Mouse (Mus musculus): ENCODE data around the gene Atxn1. TPM values are rescaled to one million over a fixed set of nuclear protein-coding genes. Genes with fewer than 3 reads are reported as not detected.

Atxn1 gene
- total RNA-seq, 2 experiments from 2014 or later: 117 to 121 TPM

DNA sequence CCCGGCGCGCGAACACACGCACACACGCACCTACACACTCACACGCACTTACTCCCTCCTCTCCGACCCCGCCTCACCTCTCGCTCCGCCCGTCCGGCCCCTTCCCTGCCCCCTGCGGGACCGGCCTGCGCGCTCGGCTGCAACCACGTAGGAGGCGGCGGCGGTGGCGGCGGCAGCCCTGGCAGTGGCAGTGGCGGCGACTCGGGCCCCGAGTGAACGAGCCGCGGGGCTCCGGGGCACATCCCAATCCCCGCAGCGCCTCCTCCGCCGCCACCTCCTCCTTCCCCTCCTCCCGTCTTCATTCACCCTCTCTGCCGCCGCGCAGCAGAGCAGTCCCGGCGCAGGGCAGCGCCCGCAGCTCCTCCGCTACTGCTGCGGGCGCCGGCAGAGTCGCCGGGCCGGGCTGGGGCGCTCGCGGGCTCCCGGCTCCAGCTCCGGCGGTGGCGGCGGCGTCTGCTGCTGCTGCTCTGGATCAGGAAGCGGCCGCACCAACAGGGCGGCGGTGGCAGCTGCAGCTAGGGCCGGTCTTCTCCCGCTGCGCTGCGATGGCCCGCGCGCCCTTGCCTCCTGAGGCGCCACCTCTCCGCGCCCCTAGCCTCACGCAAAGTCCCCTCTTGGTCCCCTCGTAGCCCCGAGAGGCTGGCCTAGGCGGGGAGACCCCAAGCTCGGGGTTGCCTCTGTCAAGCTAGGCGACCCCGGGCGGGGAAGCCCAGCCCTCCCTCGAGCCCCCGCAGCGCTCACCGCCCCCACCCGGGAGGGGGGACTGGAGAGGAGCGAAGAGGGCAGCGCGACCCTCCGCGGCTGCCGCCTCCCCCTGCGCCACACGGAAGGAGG lies 1.1 kb downstream of the Atxn1 start:
- peak in 1 of 2 experiments; percentile 73 for DNase-seq (ENCODE audit: low spot score in 2 of 2)

DNA sequence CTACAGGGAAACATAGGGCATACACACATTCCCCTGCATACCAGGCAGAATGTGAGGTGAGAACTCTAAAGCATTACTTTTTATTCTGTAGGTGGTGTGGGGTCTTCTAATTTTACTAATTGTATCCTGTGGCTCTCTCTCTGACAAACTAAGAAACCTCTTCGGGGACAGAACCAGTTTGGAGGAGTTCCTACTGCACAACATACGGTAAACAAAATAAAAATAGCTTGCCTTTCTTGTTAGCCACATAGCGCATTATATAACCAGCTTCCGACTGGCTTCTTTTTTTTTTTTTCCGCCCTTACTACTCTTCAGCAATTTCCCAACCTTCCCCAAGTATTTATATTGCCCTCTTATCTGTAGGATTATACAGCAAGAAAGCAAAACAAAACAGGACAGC lies 2.0 kb downstream of the Atxn1 start:
- peak in 1 of 2 experiments; percentile 35 for DNase-seq (ENCODE audit: low spot score in 2 of 2)

DNA sequence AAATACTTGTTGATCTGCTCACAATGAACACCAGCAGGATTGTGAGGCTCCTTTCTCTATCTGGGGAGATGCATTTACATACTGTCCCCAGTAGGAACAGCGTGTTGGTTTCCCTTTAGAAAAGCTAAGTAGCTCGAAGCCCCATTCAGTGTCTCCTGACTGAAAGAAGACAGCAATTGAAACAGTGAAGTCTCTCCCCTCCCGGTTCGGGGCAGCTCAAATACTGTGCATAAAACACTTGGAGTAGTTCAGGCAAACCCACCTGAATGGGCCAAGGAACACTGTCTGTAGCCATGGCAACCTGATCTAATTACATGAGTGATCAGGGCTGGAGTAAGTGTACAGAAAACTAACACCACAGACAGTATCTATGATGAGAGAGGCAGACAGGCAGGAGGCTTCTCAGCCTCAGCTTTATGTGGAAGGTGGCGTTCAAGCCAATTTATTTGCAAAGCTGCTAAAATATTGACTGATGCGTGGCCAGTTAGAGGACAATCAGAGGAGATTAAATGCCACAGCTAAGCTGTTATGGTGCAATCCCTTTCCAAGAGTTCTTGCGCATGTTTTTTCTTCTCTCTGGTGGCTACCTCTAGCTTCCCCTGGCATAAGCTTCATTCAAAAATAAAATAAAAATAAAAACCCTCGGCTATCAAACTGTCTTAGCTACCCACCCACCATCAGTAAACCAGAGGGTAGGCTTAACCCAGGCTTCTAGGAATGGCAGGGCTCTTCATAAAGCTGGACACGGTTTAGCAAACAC lies 2.8 kb downstream of the Atxn1 start:
- peak in 1 of 2 experiments; percentile 46 for DNase-seq (ENCODE audit: low spot score in 2 of 2)

DNA sequence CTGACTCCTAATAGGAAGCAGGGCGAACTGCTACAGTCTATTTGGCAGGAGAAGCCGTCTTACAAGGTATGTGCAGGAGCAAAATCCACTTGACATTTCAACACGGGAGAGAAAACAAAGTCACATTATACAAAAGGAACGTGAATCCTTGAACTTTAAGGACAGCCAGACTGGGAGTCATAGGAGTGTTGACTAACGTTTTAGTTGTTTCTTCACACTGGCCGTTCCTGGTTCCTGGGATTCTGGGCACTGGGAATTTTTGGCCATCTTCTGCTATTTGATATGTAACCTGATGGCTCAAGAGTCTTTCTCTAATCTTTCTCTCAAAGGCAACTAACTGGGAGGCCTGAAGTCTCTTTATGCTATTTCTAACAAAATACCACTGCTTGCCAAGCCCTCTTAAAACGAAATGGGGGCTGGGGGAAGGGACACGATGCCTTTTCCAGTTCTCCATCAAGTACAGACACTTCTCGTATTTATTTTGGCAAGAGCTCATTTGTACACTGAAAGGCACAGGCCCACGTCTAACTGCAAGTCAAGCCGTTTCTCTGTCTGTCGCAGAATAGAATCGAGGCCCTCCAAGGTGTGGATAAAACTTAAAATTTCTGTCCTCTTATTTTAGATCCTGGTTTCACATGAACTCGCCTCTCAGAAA lies 4.4 kb downstream of the Atxn1 start:
- DNase-seq (ENCODE audit: low spot score in 2 of 2): peak in 1 of 2 experiments; percentile 34

DNA sequence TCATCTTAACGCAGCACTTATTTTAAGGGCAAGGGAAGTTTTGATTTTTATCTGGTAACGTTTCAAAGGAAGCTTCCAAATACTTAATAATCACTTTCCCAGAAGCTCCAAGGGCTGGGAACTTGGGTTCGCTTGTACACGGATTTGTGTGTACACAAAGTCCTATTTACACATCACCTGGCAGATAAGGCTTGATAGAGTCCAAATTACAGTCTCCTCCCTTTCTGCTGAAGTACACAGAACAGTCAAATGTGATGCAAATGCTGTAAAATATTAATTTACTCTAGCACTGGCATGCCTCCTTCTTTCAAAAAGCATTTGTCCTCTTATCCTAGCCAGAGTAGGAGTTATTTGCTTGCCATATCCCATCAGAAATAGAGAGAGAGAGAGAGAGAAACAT lies 6.5 kb downstream of the Atxn1 start:
- no peak for DNase-seq (ENCODE audit: low spot score in 2 of 2)

DNA sequence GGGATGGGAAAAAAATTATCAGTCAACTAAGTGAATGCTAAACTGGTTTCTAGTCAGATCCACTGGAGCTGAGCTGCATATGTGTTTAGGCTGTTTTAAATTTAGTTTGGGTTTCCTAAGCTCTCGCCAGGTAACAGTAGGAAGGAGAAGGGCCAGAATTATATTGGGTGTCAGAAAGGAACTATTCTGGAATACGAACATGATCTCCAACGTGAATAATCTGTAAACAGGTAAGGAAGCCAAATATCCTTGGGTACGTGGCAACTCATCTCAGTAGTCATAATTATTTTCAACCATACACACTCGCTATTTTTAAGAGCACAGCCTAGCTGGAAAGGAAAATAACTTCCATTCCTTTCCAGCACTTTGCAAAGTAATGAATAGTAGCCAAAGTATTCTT lies 7.2 kb downstream of the Atxn1 start:
- DNase-seq (ENCODE audit: low spot score in 2 of 2): no peak

DNA sequence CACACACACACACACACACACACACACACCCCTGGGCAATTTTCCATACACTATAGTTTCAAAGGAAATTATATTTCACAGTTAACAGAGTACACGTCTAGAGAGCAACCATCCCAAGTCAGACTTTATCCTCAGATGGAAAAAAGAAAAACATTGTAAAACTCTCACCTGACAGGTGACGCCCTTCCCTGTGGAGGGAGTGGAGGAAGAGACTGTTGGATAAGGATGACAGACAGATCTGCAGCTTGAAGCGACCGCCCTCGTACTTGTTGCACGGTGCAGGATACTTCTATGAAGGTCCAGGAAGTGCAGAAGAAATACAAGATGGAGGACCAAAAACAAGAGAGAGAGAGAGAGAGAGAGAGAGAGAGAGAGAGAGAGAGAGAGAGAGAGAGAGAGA lies 8.5 kb downstream of the Atxn1 start:
- DNase-seq (ENCODE audit: low spot score in 2 of 2): no peak

DNA sequence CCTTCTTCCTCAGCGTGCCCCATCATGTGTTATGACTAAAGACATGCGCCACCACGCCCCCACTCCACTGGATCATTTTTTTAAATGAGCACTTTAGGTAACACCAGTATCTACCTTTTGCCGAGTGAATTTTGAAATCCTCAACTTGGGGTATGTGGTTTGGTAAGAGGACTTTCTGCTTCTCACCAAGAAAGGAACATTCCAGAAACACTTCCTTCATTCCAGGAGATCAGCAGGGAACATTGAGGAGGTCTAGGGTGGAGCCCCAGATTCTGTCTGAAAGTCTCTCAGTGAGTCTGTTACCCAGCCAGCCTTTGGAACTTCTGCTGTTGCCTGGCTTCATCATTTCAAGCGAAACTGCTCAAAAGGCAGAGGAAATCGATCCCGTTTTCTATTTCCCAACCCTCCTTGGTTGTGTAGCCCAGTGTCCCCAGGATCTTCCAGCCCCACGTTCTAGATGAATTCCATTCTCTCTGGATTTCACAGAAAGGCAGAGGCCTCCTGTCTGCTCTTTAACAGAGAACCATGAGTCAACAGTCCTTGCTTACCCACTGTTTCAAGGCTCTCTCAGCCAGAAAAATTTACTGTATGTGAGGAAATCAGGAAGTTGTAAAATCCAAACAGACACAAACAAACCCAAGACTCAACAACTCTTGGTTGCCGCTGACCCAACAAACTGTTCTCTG lies 9.3 kb downstream of the Atxn1 start:
- DNase-seq (ENCODE audit: low spot score in 2 of 2): no peak

DNA sequence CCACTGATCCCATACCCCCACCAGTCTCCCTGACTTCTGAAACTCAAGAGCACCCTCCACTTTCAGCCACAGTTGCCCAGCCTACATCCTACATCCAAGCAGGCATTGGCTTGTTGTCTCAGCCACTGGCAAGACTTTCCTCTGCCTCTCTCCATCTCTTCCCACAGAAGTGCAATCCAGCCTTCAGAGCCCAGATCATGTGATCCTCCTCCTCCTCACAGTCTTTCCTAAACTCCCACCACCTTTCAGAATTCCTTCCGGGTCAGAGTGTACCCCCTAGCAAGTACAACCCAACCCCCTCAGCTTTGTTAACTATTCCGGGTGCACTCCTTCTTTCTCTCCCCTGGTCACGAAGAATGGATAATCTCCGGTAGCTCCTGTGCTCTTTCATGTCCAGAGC lies 11.7 kb downstream of the Atxn1 start:
- no peak for DNase-seq (ENCODE audit: low spot score in 2 of 2)

DNA sequence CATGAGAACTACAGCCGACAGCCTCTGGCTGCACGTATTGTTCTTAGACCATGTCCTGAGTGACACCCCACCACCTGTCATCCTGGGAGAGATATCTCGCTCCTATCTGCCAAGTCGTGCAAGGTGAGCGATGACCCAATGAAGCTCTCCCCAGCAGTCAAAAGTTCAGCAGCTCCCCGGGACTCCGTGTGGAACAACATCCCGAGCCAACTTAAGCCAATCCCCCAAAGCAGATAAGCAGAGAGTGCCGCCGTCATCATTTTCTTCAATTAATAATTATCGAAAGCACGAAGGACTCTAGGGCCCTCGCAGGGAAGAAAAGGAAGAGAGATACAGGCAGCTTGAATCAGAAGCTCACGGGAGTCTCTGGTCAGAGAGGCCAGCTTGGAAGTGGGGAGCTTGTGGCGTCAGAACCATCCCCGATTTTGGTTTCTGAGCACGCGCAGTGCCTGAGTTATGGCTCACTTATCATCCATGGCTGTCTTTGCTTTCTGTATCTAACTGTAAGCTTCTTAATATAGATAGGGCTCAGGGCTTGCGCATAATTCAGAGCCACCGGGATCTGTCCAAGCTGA lies 13.7 kb downstream of the Atxn1 start:
- no peak for DNase-seq (ENCODE audit: low spot score in 2 of 2)

DNA sequence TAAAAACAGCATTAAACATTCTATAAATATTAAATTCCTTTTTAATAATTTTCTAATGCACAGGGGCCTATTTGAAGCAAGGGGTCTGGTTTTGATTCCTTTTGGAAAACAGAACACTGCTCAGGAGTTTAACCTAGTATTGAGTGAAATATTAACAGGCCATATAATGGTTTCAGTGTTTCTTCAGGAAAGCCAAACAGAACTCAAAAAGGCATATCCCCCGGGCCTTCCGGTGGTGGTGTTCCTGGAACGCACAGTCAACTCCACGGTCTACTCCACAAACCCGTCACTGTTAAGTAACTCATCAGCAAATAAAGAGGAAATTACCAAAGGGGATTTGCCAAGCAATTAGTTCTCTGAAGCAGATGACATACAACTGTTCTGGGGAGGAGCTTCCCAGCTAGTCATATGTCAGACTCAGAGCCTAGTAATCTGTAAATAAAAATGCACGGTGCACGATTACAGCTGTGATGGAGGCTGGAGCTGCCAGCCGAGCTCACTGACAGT lies 14.4 kb downstream of the Atxn1 start:
- DNase-seq (ENCODE audit: low spot score in 2 of 2): peak in 1 of 2 experiments; percentile 52

DNA sequence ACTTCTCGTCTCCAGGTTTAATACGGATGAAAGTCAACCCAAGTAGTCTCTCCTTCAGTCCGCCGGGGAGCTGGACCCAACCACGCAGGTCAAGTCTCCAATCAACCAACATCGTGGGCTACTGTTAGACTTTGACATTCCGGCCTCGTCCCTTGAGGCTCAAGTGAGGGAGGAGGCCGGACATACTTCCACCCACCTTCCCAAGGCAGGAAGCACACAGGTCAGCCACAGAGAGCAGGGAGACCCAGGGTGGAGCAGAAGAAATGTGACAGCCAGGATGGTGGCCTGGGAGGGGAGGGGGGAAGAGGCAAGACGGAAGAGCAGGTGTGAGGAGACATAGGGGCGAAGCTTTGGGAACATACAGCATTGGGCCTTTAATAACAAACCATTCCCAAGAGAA lies 18.7 kb downstream of the Atxn1 start:
- no peak for DNase-seq (ENCODE audit: low spot score in 2 of 2)

DNA sequence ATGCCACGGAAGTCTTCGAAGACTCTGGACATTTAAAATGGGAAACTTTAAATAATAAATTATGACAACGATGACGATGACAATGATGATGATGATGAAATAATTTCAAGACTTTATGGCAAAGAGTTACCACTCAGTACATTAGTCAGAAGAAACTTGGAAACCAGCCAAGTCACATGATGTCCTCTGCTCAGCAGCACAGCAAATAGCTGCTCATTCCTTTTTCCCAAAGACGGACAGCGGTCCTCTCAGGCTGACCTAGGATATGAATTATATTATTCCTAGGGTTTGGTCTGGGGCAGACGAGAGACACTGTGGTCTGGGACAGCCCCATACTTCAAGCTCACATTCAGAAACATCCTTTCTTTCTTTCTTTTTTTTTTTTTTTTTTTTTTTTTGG lies 22.5 kb downstream of the Atxn1 start:
- no peak for DNase-seq (ENCODE audit: low spot score in 2 of 2)

DNA sequence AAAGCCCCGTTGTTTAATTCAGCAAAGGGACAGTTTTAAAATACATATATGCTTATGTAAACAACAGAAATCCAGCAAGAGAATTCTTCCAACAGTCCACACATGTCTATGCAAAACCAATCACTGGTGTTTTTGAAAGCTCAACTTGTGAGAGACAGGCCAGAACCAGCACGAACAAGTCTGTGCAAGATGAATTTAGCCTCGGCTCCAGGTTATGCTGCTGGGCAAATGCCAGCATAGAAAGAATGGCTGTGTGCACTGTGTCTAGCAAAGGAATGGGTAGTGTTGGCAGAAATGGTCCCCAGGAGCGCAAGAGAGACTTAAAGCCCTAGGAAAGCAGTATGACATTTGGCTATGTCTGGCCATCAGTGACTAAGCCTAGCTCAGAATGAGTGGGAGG lies 24.1 kb downstream of the Atxn1 start:
- DNase-seq (ENCODE audit: low spot score in 2 of 2): no peak

DNA sequence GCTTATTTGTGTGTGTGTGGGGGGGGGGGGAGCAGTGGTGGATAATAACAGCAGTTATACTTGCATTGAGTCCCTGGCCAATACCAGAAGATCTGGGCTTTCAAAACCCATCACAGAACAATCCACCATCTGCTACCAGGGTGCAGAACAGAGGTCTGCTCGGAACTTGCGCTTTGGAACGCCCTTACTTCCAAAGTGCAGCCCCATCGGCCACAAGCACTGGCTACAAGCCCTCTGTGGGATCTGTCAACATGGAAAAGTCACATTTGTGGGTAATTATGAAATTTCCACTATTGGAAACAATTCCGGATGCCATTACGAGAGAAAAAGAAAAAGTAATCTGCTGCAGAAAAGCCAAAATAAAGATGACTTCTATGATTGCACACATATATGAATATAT lies 25.2 kb downstream of the Atxn1 start:
- no peak for DNase-seq (ENCODE audit: low spot score in 2 of 2)

DNA sequence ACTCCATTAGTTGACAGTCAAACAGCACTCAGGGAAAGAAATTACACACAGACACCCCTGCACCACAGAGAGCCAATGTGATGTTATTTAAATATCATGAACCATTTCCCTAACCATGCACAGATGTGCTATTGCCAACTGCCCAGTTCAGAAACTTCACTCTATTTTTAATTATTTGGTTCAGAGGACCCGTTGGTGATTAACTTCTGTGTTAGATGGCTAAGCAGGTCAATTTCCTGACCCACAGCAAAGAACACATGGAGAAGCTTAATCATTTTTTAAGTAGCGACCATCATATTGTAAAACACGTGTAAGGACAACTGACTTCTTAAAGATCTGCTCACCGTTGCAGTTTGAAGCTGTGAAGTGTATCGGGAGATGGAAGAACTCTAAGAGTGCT lies 26.7 kb downstream of the Atxn1 start:
- no peak for DNase-seq (ENCODE audit: low spot score in 2 of 2)

DNA sequence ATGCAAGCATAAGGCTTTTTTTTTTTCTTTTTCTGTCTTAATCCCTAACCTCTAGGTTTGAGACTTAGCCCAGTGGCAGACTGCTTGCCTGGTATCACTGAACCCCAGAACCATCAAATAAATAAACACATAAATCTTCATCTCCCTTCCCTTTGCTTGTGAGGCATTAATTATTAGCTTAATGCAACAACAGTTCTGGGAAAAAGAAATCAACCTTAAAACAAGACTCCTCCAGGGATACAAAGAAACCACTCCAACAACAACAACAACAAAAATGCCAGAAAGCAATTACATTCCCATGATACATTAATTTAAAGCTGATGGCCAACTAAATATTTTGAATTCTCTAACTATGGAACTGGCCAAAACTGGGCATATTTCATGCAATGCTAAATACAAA lies 28.0 kb downstream of the Atxn1 start:
- DNase-seq (ENCODE audit: low spot score in 2 of 2): no peak

DNA sequence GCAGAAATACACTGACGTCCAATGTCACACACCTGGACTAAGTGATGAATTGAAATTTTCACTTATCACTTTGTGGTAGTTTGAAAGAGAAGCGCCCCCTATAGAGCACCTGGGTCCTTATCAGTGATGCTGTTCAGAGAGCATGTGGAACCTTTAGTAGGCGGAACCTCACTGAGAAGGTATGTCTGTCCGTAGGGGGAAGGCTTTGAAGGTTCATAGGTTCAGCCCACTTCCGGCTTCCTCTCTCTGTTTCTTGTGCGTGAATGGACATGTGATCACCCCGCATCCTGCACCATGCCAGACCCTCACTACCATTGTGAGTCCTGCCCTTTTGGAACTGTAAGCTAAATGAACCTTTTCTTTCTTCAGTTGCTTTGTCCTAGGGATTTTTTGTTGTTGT lies 29.0 kb downstream of the Atxn1 start:
- no peak for DNase-seq (ENCODE audit: low spot score in 2 of 2)

DNA sequence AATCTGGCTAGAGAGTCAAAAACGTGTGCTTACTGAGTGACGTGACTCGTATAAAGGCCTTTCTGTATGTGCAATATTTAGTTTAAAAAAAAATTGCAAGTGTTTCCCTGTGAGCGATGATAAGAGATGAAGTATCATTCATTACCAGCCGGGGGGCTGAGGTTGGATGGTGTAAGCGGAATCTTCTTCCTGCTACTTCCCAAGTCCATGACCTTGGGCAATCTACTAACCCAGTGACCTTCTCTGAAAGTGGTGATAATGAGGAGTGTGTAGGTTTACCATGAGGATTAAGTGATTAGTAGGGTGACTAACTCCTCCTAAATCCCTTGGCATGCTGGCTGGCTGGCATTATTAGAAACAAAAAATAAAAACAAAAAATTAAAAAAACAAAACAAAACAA lies 30.0 kb downstream of the Atxn1 start:
- no peak for DNase-seq (ENCODE audit: low spot score in 2 of 2)

DNA sequence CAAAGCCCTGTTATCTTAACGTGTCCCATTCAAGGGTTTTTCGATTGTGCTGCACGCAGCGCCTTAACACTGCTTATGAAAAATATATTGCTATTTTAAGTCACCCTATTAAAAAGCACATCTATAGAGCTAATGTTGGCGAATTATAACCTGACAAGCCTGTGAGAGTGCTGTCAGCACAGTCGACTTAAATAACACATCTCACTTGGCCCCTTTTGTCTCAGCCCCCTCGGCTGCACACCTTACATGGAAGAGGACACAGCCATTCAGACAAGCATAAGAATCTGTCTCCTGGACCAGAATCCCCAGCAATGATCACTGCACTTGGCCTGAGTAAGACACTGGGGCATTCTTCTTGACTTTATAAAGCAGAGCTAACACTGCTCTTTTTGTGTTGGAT lies 30.7 kb downstream of the Atxn1 start:
- DNase-seq (ENCODE audit: low spot score in 2 of 2): no peak

DNA sequence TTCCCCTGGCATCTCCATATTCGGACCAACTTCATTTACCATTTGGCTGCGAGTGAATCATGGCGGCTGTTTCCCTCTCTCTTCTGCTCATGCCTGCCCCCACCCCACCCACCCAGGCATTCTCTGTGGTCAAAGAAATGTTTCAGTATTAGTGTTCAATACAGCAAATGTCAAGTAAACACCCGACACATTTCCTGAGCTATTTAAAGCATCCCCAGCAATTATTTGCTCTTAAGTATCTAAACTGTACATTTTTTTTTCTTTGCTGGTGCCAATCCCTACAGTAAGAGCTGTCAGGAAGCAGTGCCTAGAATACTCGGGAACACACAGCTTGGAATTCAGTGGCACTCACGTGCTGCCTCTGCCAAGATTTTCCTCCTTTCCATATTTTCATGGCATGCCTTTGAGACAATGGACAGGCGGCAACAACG lies 32.3 kb downstream of the Atxn1 start:
- DNase-seq (ENCODE audit: low spot score in 2 of 2): no peak

Measured in layer of hippocampus, adult 18-20 months (tissue).